Mouse (Mus musculus): ENCODE measurements around the gene Camta1. TPM values are rescaled to one million over a fixed set of nuclear protein-coding genes. Genes with fewer than 3 reads are reported as not detected.

Gene Camta1
- polyA plus RNA-seq, 1 experiment from 2014 or later: 137 TPM

DNA sequence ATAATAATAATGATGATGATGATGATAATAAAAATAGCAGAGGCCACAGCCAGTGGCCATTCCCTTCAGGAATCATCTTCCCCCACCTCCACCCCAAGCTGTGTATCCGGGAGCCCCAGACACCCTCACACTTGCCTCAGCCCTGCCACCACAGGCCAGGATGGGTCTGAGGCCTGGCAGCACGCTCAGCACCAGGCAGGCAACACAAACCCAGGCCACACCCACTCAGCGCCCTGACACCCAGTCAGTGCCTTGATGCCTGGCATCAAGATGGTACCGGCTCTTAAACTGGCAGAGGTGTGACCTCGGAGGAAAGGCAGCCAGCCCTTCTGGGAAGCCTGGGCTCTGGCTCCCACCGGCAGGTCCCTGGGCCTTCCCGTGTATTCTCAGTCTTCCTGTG lies 143.8 kb downstream of the Camta1 start:
- Histone ChIP-seq H3K27ac (ENCODE audit: low read depth, low read length) (no peak overlapping the region), H3K9ac (ENCODE audit: low read depth, low read length) (no peak overlapping the region), H3K36me3 (ENCODE audit: control insufficient read depth, insufficient read depth, low read length) (no peaks in the 10 kb centered on the region), H3K9me3 (replicated peaks; ENCODE audit: control insufficient read depth, low read length) (no peaks in the 10 kb centered on the region), H3K4me1 (ENCODE audit: control insufficient read depth, insufficient read depth, low read length) (peaks cover 12% of the 10 kb centered on the region; the same call in 1 of the 2 replicates), H3K4me3 (ENCODE audit: low read depth, low read length) (no peak overlapping the region), H3K27me3 (ENCODE audit: control insufficient read depth, insufficient read depth, low read length) (no peaks in the 10 kb centered on the region), H3K4me2 (no peak overlapping the region)
- WGBS (ENCODE audit: insufficient replicate concordance): 65% methylated on average over 7 of the region's 7 CpGs
- no peak for ATAC-seq (replicated peaks; ENCODE audit: insufficient number of reproducible peaks, low FRiP score, low TSS enrichment)

DNA sequence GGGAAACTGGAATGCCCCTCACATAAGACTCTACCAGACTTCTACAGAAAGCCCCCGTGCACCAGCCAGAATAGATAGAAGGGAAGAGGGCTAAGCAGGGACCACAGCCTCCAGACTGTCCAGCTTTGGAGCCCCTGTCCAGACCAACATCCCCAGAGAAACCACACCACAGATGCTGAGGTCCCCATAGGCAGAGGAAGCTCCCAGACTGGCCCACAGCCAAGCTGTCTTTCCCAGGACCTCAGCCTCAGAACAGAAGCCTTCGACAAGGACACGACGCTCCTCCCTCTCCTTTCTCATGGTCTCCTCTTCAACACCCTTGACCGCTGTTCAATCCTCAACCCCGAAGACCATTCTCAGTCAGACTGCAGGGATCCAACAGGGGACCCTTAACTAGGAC lies 148.0 kb downstream of the Camta1 start:
- no peak for ATAC-seq (replicated peaks; ENCODE audit: insufficient number of reproducible peaks, low FRiP score, low TSS enrichment)
- Histone ChIP-seq H3K9ac (ENCODE audit: low read depth, low read length) (no peak overlapping the region), H3K4me3 (ENCODE audit: low read depth, low read length) (no peak overlapping the region), H3K9me3 (replicated peaks; ENCODE audit: control insufficient read depth, low read length) (no peaks in the 10 kb centered on the region), H3K4me2 (no peak overlapping the region), H3K27me3 (ENCODE audit: control insufficient read depth, insufficient read depth, low read length) (no peaks in the 10 kb centered on the region), H3K27ac (ENCODE audit: low read depth, low read length) (no peak overlapping the region), H3K4me1 (ENCODE audit: control insufficient read depth, insufficient read depth, low read length) (peaks cover 20% of the 10 kb centered on the region), H3K36me3 (ENCODE audit: control insufficient read depth, insufficient read depth, low read length) (no peaks in the 10 kb centered on the region)
- WGBS (ENCODE audit: insufficient replicate concordance): 81% methylated on average over 6 of the region's 6 CpGs

DNA sequence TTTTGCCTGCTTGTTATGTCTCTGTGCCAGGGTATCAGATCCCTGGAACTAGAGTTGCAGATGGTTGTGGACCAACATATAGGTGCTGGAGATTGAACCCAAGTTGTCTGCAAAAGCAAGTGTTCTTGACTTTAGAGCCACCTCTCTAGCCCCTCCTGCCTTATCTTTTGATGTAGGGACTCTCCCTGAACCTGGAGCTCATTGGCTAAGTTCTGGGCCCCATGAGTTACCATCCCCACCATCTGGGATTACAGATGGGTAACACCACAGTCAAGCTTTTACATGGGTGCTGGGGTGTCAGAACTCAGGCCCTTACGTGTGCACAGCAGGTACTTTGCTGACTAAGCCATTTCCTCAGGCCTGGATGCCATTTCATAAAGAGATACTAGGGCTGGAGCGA lies 150.3 kb downstream of the Camta1 start:
- peaks cover 16% of the 10 kb centered on the region for H3K4me1 ChIP-seq (ENCODE audit: control insufficient read depth, insufficient read depth, low read length)
- no peak overlapping the region for H3K9ac ChIP-seq (ENCODE audit: low read depth, low read length)
- H3K4me2 ChIP-seq: no peak overlapping the region
- no peak overlapping the region for H3K4me3 ChIP-seq (ENCODE audit: low read depth, low read length)
- H3K36me3 ChIP-seq (ENCODE audit: control insufficient read depth, insufficient read depth, low read length): no peaks in the 10 kb centered on the region
- no peaks in the 10 kb centered on the region for H3K27me3 ChIP-seq (ENCODE audit: control insufficient read depth, insufficient read depth, low read length)
- H3K27ac ChIP-seq (ENCODE audit: low read depth, low read length): no peak overlapping the region
- WGBS (ENCODE audit: insufficient replicate concordance): 83% methylated on average over 2 of the region's 2 CpGs
- H3K9me3 ChIP-seq (replicated peaks; ENCODE audit: control insufficient read depth, low read length): no peaks in the 10 kb centered on the region
- no peak for ATAC-seq (replicated peaks; ENCODE audit: insufficient number of reproducible peaks, low FRiP score, low TSS enrichment)

DNA sequence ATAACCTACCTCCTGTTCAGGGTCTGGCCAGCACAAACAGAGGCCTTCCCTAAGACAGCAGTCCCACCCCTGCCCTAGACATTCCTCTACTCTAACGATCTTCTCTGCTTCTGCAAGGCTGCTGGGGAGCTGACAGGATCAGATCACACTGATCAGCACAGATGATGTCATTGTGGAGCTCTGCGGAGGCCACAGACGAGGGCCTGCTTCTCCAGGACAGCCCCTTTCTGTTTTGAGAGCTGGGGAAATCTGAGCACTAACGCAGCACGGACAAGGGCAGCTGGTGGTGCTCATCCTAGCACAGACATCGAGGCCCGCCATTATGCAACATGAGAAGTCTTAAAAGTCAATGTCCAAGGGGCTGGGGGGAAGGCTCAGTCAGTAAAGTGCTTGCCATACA lies 151.2 kb downstream of the Camta1 start:
- H3K36me3 ChIP-seq (ENCODE audit: control insufficient read depth, insufficient read depth, low read length): no peaks in the 10 kb centered on the region
- no peaks in the 10 kb centered on the region for H3K27me3 ChIP-seq (ENCODE audit: control insufficient read depth, insufficient read depth, low read length)
- H3K4me3 ChIP-seq (ENCODE audit: low read depth, low read length): no peak overlapping the region
- 0 out of 2 replicates have a peak overlapping the region, but pooled peaks have one; percentile 31 for H3K9ac ChIP-seq (ENCODE audit: low read depth, low read length)
- 11% methylated on average over 7 of the region's 7 CpGs for WGBS (ENCODE audit: insufficient replicate concordance)
- peak overlapping the region; percentile 36 for H3K27ac ChIP-seq (ENCODE audit: low read depth, low read length)
- H3K4me2 ChIP-seq: no peak overlapping the region
- peak; percentile 16; the same call in 1 of the 2 replicates for ATAC-seq (replicated peaks; ENCODE audit: insufficient number of reproducible peaks, low FRiP score, low TSS enrichment)
- H3K4me1 ChIP-seq (ENCODE audit: control insufficient read depth, insufficient read depth, low read length): peaks cover 16% of the 10 kb centered on the region
- no peaks in the 10 kb centered on the region for H3K9me3 ChIP-seq (replicated peaks; ENCODE audit: control insufficient read depth, low read length)

DNA sequence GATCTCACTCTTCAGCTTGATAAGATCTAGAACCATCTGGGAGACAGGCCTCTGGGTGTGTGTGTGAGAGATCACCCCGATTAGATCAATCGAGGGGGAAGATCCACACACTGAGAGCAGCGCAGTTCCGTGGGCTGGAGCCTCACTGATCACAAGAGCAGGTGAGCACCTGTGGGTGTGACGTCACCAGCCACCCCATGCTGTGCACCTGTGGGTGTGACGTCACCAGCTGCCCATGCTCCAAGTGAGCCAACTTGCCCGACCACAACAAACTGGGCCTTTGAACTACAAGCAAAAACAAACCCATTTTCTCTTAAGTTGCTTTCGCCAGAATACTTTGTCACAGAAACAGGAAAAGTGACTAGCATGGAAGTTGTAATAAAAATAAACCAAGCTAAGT lies 152.4 kb downstream of the Camta1 start:
- H3K27ac ChIP-seq (ENCODE audit: low read depth, low read length): no peak overlapping the region
- no peak overlapping the region for H3K9ac ChIP-seq (ENCODE audit: low read depth, low read length)
- H3K9me3 ChIP-seq (replicated peaks; ENCODE audit: control insufficient read depth, low read length): no peaks in the 10 kb centered on the region
- H3K4me3 ChIP-seq (ENCODE audit: low read depth, low read length): no peak overlapping the region
- 77% methylated on average over 8 of the region's 8 CpGs for WGBS (ENCODE audit: insufficient replicate concordance)
- peaks cover 16% of the 10 kb centered on the region for H3K4me1 ChIP-seq (ENCODE audit: control insufficient read depth, insufficient read depth, low read length)
- H3K36me3 ChIP-seq (ENCODE audit: control insufficient read depth, insufficient read depth, low read length): no peaks in the 10 kb centered on the region
- no peak overlapping the region for H3K4me2 ChIP-seq
- ATAC-seq (replicated peaks; ENCODE audit: insufficient number of reproducible peaks, low FRiP score, low TSS enrichment): no peak
- H3K27me3 ChIP-seq (ENCODE audit: control insufficient read depth, insufficient read depth, low read length): no peaks in the 10 kb centered on the region

DNA sequence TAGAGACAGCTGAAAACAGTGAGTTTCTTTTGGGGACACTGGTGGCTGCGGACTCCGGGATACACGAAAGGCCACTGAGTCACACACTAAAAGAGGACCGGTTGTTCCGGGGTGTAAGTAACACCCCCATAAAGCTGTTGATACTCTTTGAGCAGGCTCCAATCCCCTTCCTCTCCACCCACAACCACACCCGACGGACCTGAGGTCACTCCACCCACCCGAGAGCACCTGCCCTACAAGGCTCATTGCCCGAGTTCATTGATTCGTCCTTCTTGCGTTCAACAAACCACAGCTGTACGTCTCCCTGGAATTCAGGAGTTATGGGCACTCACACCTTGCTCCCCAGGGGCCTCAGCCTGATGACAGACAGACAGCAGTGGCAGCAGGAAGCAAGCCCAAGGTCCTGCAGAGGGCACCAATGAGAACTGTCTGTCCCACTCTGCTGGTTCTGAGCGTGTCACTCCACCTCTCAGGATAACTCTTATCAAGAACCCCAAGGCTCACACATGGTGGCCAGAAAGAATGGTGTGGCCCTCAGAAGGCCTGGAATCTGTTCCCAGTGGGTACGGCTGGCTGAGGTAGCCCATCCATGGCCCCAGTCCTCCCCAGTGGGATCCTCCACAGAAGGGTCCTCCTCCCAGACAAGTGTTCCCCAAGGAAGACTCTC lies 158.5 kb downstream of the Camta1 start:
- Histone ChIP-seq H3K9ac (ENCODE audit: low read depth, low read length) (no peak overlapping the region), H3K4me1 (ENCODE audit: control insufficient read depth, insufficient read depth, low read length) (peaks cover 5% of the 10 kb centered on the region; the same call in 1 of the 2 replicates), H3K9me3 (replicated peaks; ENCODE audit: control insufficient read depth, low read length) (no peaks in the 10 kb centered on the region), H3K4me3 (ENCODE audit: low read depth, low read length) (no peak overlapping the region), H3K36me3 (ENCODE audit: control insufficient read depth, insufficient read depth, low read length) (no peaks in the 10 kb centered on the region), H3K27ac (ENCODE audit: low read depth, low read length) (no peak overlapping the region), H3K27me3 (ENCODE audit: control insufficient read depth, insufficient read depth, low read length) (no peaks in the 10 kb centered on the region), H3K4me2 (no peak overlapping the region)
- 66% methylated on average over 14 of the region's 14 CpGs for WGBS (ENCODE audit: insufficient replicate concordance)
- ATAC-seq (replicated peaks; ENCODE audit: insufficient number of reproducible peaks, low FRiP score, low TSS enrichment): no peak

DNA sequence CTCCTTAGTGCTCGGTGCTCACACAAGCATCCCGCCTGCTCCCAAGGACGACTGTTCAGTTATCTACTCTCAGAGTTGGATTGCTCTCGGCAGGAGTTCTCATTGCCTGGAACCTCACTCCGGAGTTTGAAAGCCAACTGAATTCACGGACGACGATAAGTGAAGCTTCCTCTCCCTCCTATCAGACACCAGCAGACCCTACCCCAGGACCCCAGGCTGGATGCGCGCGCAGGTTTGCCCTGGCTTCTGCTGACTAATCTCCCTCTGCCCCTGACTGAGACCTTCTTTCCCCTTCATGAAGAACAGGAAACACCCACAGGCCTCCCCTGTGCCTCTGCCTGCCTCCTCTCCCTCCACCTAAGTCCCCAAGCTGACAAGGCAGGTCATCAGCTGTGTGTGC lies 159.2 kb downstream of the Camta1 start:
- H3K4me3 ChIP-seq (ENCODE audit: low read depth, low read length): no peak overlapping the region
- peaks cover 5% of the 10 kb centered on the region; the same call in 1 of the 2 replicates for H3K4me1 ChIP-seq (ENCODE audit: control insufficient read depth, insufficient read depth, low read length)
- H3K4me2 ChIP-seq: no peak overlapping the region
- no peaks in the 10 kb centered on the region for H3K9me3 ChIP-seq (replicated peaks; ENCODE audit: control insufficient read depth, low read length)
- 61% methylated on average over 11 of the region's 11 CpGs for WGBS (ENCODE audit: insufficient replicate concordance)
- H3K27me3 ChIP-seq (ENCODE audit: control insufficient read depth, insufficient read depth, low read length): no peaks in the 10 kb centered on the region
- no peak overlapping the region for H3K27ac ChIP-seq (ENCODE audit: low read depth, low read length)
- H3K9ac ChIP-seq (ENCODE audit: low read depth, low read length): no peak overlapping the region
- no peaks in the 10 kb centered on the region for H3K36me3 ChIP-seq (ENCODE audit: control insufficient read depth, insufficient read depth, low read length)
- ATAC-seq (replicated peaks; ENCODE audit: insufficient number of reproducible peaks, low FRiP score, low TSS enrichment): no peak

DNA sequence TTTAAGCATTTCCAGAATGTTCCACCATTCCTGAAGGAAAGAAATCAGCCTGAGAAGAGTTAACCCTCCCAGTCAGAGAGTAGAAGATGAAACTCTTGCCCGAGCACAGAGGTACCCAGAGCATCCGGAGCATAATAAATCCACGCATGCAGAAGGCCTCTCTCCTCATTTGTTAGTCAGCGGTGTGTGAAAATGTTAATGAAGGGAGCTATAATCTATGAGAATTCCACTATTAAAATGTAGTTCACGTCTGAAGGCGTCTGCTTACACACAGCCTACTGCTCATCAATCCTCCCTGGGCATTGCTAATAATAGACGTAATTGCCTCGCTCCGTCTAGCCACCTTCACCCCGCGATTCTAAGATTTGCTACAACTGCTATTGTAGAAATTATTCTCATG lies 165.7 kb downstream of the Camta1 start:
- Histone ChIP-seq H3K4me2 (no peak overlapping the region), H3K9ac (ENCODE audit: low read depth, low read length) (no peak overlapping the region), H3K4me1 (ENCODE audit: control insufficient read depth, insufficient read depth, low read length) (no peaks in the 10 kb centered on the region), H3K27me3 (ENCODE audit: control insufficient read depth, insufficient read depth, low read length) (no peaks in the 10 kb centered on the region), H3K27ac (ENCODE audit: low read depth, low read length) (no peak overlapping the region), H3K36me3 (ENCODE audit: control insufficient read depth, insufficient read depth, low read length) (no peaks in the 10 kb centered on the region), H3K9me3 (replicated peaks; ENCODE audit: control insufficient read depth, low read length) (no peaks in the 10 kb centered on the region), H3K4me3 (ENCODE audit: low read depth, low read length) (no peak overlapping the region)
- 81% methylated on average over 11 of the region's 11 CpGs for WGBS (ENCODE audit: insufficient replicate concordance)
- no peak for ATAC-seq (replicated peaks; ENCODE audit: insufficient number of reproducible peaks, low FRiP score, low TSS enrichment)

DNA sequence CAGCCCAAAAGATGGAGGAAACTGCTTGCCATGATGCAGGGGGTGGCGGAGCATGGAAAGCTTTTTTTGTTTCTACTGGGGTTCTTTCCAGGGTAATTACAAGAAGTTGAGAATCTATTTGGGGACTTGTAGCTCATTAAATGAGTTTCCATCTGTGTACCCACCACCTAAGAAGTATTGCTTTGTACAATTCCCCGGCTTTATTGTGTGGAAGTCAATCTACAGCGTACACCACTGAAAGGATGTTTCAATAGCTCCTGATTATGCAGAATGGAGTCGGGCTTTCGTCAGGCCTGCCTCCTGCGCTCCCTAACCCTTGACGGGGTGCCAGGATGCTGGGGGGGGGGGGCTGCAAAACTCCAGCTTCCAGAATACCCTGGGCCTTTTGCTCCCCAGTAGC lies 167.1 kb downstream of the Camta1 start:
- Histone ChIP-seq H3K4me3 (ENCODE audit: low read depth, low read length) (no peak overlapping the region), H3K9me3 (replicated peaks; ENCODE audit: control insufficient read depth, low read length) (no peaks in the 10 kb centered on the region), H3K27me3 (ENCODE audit: control insufficient read depth, insufficient read depth, low read length) (no peaks in the 10 kb centered on the region), H3K4me1 (ENCODE audit: control insufficient read depth, insufficient read depth, low read length) (no peaks in the 10 kb centered on the region), H3K4me2 (no peak overlapping the region), H3K9ac (ENCODE audit: low read depth, low read length) (no peak overlapping the region), H3K27ac (ENCODE audit: low read depth, low read length) (no peak overlapping the region), H3K36me3 (ENCODE audit: control insufficient read depth, insufficient read depth, low read length) (no peaks in the 10 kb centered on the region)
- WGBS (ENCODE audit: insufficient replicate concordance): 82% methylated on average over 7 of the region's 7 CpGs
- no peak for ATAC-seq (replicated peaks; ENCODE audit: insufficient number of reproducible peaks, low FRiP score, low TSS enrichment)
